In genomic region chr12:112877073-112877576, GRCm38 (mm10) we compare ENCODE assay signal across 8 mouse cellular contexts. TPM values are rescaled to one million over a fixed set of nuclear protein-coding genes. Genes with fewer than 3 reads are reported as not detected.
DNase-seq lines count a peak whose midpoint lies in the region; ATAC-seq lines count a peak whose summit lies in the region.

No protein-coding gene starts in this region.

- peak overlapping the region; percentile 69 for H3K4me2 ChIP-seq in kidney, embryonic 15.5 days
- peak overlapping the region; percentile 82 for H3K4me2 ChIP-seq in embryonic facial prominence, embryonic 13.5 days
- H3K4me2 ChIP-seq in hindbrain, embryonic 16.5 days (ENCODE audit: low read length): peak overlapping the region; percentile 66
- peak overlapping the region; percentile 64 for H3K4me2 ChIP-seq in midbrain, embryonic 16.5 days (ENCODE audit: low read length)

- WGBS in kidney, embryonic 15.5 days: 5% methylated on average over 17 of the region's 17 CpGs
- WGBS in embryonic facial prominence, embryonic 13.5 days: 4% methylated on average over 17 of the region's 17 CpGs
- WGBS in hindbrain, embryonic 16.5 days: 4% methylated on average over 17 of the region's 17 CpGs
- 7% methylated on average over 17 of the region's 17 CpGs for WGBS in midbrain, embryonic 16.5 days

- H3K36me3 ChIP-seq in kidney, embryonic 15.5 days: no peaks in the 10 kb centered on the region
- H3K36me3 ChIP-seq in embryonic facial prominence, embryonic 13.5 days: no peaks in the 10 kb centered on the region
- H3K36me3 ChIP-seq in hindbrain, embryonic 16.5 days (ENCODE audit: control insufficient read depth, insufficient read depth, low read length): no peaks in the 10 kb centered on the region
- H3K36me3 ChIP-seq in midbrain, embryonic 16.5 days (ENCODE audit: control insufficient read depth, insufficient read depth, low read length): no peaks in the 10 kb centered on the region

- H3K4me3 ChIP-seq in kidney, embryonic 15.5 days (replicated peaks): peak overlapping the region; percentile 40
- peak overlapping the region; percentile 45 for H3K4me3 ChIP-seq in embryonic facial prominence, embryonic 13.5 days
- peak overlapping the region; percentile 37 for H3K4me3 ChIP-seq in hindbrain, embryonic 16.5 days (ENCODE audit: low read length)
- peak overlapping the region; percentile 36 for H3K4me3 ChIP-seq in midbrain, embryonic 16.5 days (ENCODE audit: low read depth, low read length)

- H3K9me3 ChIP-seq in kidney, embryonic 15.5 days (replicated peaks): no peaks in the 10 kb centered on the region
- no peaks in the 10 kb centered on the region for H3K9me3 ChIP-seq in embryonic facial prominence, embryonic 13.5 days
- no peaks in the 10 kb centered on the region for H3K9me3 ChIP-seq in hindbrain, embryonic 16.5 days (ENCODE audit: control insufficient read depth, low read length)
- no peaks in the 10 kb centered on the region for H3K9me3 ChIP-seq in midbrain, embryonic 16.5 days (replicated peaks; ENCODE audit: control insufficient read depth, low read length, poor library complexity, severe bottlenecking)

- H3K9ac ChIP-seq in kidney, embryonic 15.5 days: peak overlapping the region; percentile 21; the same call in 1 of the 2 replicates
- peak overlapping the region; percentile 70 for H3K9ac ChIP-seq in embryonic facial prominence, embryonic 13.5 days
- peak overlapping the region; percentile 39; the same call in 1 of the 2 replicates for H3K9ac ChIP-seq in hindbrain, embryonic 16.5 days (ENCODE audit: low read depth, low read length)
- peak overlapping the region; percentile 44; the same call in 1 of the 2 replicates for H3K9ac ChIP-seq in midbrain, embryonic 16.5 days (ENCODE audit: low read depth, low read length)

- peaks cover 81% of the 10 kb centered on the region for H3K27me3 ChIP-seq in kidney, embryonic 15.5 days
- H3K27me3 ChIP-seq in embryonic facial prominence, embryonic 13.5 days: peaks cover 82% of the 10 kb centered on the region
- H3K27me3 ChIP-seq in hindbrain, embryonic 16.5 days (replicated peaks; ENCODE audit: control insufficient read depth, insufficient read depth, low read length): peaks cover 55% of the 10 kb centered on the region
- peaks cover 53% of the 10 kb centered on the region for H3K27me3 ChIP-seq in midbrain, embryonic 16.5 days (ENCODE audit: control insufficient read depth, insufficient read depth, low read depth, low read length)

- ATAC-seq in kidney, embryonic 15.5 days (replicated peaks; ENCODE audit: low FRiP score): no peak
- ATAC-seq in embryonic facial prominence, embryonic 13.5 days (ENCODE audit: insufficient number of reproducible peaks, insufficient read depth, low FRiP score, low TSS enrichment, low read depth): no peak
- no peak for ATAC-seq in hindbrain, embryonic 16.5 days
- no peak for ATAC-seq in midbrain, embryonic 16.5 days

- DNase-seq in kidney, adult 9 months: no peak
- no peak for DNase-seq in urinary bladder, adult 18-20 months (ENCODE audit: low spot score in 2 of 2)
- no peak for DNase-seq in ovary, postnatal 36 days (ENCODE audit: low spot score)
- DNase-seq in spleen, postnatal 36 days (ENCODE audit: low spot score in 2 of 2): no peak

- H3K27ac ChIP-seq in kidney, embryonic 15.5 days: no peak overlapping the region
- 0 out of 2 replicates have a peak overlapping the region, but pooled peaks have one; percentile 39 for H3K27ac ChIP-seq in embryonic facial prominence, embryonic 13.5 days
- no peak overlapping the region for H3K27ac ChIP-seq in hindbrain, embryonic 16.5 days (ENCODE audit: low read depth, low read length)
- H3K27ac ChIP-seq in midbrain, embryonic 16.5 days (ENCODE audit: low read length): no peak overlapping the region

- H3K4me1 ChIP-seq in kidney, embryonic 15.5 days: peaks cover 37% of the 10 kb centered on the region
- peaks cover 39% of the 10 kb centered on the region for H3K4me1 ChIP-seq in embryonic facial prominence, embryonic 13.5 days
- peaks cover 22% of the 10 kb centered on the region for H3K4me1 ChIP-seq in hindbrain, embryonic 16.5 days (ENCODE audit: control insufficient read depth, insufficient read depth, low read depth, low read length)
- peaks cover 10% of the 10 kb centered on the region for H3K4me1 ChIP-seq in midbrain, embryonic 16.5 days (ENCODE audit: control insufficient read depth, insufficient read depth, low read length)

RNA-seq across cellular contexts. Expression of gene Gpr132, which starts 9.1 kb away (rescaled TPM):
- 0.12 and 0.14 TPM in 2 replicates for polyA plus RNA-seq in kidney, embryonic 15.5 days (2015; fragmentation: Nextera tagmentation; extraction: Ambion mirVana)
- 0.17 TPM in 1 of 2 replicates, not detected in the other for polyA plus RNA-seq in embryonic facial prominence, embryonic 13.5 days (2015; fragmentation: Nextera tagmentation; extraction: Ambion mirVana)
- 0.08 TPM in 1 of 2 replicates, not detected in the other for polyA plus RNA-seq in hindbrain, embryonic 16.5 days (2015; fragmentation: Nextera tagmentation; extraction: Ambion mirVana)
- polyA plus RNA-seq in midbrain, embryonic 16.5 days (2015; fragmentation: Nextera tagmentation; extraction: Ambion mirVana): 0.14 TPM in 1 of 2 replicates, not detected in the other

RNA-seq across cellular contexts. Expression of gene Cdca4, which starts 47.9 kb away (rescaled TPM):
- 113 and 122 TPM in 2 replicates for polyA plus RNA-seq in kidney, embryonic 15.5 days (2015; fragmentation: Nextera tagmentation; extraction: Ambion mirVana)
- 139 and 147 TPM in 2 replicates for polyA plus RNA-seq in embryonic facial prominence, embryonic 13.5 days (2015; fragmentation: Nextera tagmentation; extraction: Ambion mirVana)
- 31.3 and 36.7 TPM in 2 replicates for polyA plus RNA-seq in hindbrain, embryonic 16.5 days (2015; fragmentation: Nextera tagmentation; extraction: Ambion mirVana)
- polyA plus RNA-seq in midbrain, embryonic 16.5 days (2015; fragmentation: Nextera tagmentation; extraction: Ambion mirVana): 32.6 and 37.6 TPM in 2 replicates

RNA-seq across cellular contexts. Expression of gene Jag2, which starts 52.5 kb away (rescaled TPM):
- polyA plus RNA-seq in kidney, embryonic 15.5 days (2015; fragmentation: Nextera tagmentation; extraction: Ambion mirVana): 3.0 and 3.5 TPM in 2 replicates
- polyA plus RNA-seq in embryonic facial prominence, embryonic 13.5 days (2015; fragmentation: Nextera tagmentation; extraction: Ambion mirVana): 7.4 and 11.5 TPM in 2 replicates
- 10.7 and 11.1 TPM in 2 replicates for polyA plus RNA-seq in hindbrain, embryonic 16.5 days (2015; fragmentation: Nextera tagmentation; extraction: Ambion mirVana)
- 10.4 and 14.8 TPM in 2 replicates for polyA plus RNA-seq in midbrain, embryonic 16.5 days (2015; fragmentation: Nextera tagmentation; extraction: Ambion mirVana)
